Mouse (Mus musculus): ENCODE data around the gene Ubash3b. TPM values are rescaled to one million over a fixed set of nuclear protein-coding genes. Genes with fewer than 3 reads are reported as not detected.

Ubash3b gene
- polyA plus RNA-seq, 1 experiment from 2014 or later: 8.9 TPM

DNA sequence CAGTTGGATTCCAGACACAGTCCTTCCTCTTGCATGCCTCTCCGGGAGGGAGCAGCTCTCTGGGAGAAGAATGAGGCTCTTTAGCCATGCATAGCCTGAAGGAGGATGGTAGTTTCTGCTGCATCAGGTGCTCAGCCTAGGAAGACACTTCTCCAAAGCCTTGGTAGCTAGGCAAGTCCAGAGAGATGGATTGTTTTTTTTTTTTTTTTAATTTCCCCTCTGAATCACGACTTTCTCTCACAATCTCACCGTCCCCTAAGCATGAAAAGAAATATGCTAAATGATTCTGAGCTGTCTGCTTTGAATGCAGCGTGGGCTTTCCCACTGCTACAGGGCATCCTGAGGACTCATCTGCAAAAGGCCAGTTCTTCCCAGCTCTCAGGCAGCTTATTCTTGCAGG, 147.0 kb downstream of the Ubash3b start:
- DNase-seq (ENCODE audit: low read depth, low spot score) (no peak), ATAC-seq (no peak)
- TF ChIP-seq CTCF (IDR thresholded peaks at IDR 0.05): no peak
- in situ Hi-C loops (cut with MboI; ENCODE audit: low pct_unique_long_range_greater_than_20kb): no loop called here
- ChIA-PET CTCF (interaction anchor here (1.9 kb wide), 1 partner anchor 24 kb away, joined by 5 read pairs; no protein-coding TSS in a partner anchor), POLR2A (no interaction called here)
- H3K27me3 ChIP-seq: no peaks in the 10 kb centered on the region

DNA sequence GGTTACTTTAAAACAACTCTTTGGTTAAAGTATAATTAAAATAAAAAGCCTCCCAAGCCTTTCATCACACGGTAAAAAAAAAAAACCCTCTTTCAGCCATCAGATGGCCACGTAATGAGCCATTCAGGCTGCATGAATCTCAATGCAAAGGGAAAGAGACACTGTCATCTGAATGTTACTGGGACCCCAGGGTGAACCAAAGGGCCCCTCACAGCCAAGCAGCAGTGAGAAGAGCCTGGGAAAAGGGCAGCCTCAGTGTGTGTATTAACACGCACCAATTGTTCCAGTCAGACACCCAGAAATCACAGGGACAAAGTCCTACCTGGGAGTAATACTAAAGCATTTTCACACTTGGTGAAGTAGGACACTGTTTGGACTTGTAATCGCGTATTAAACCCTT, 149.0 kb downstream of the Ubash3b start:
- in situ Hi-C loops (cut with MboI; ENCODE audit: low pct_unique_long_range_greater_than_20kb): no loop called here
- no peak for TF ChIP-seq CTCF (IDR thresholded peaks at IDR 0.05)
- ChIA-PET POLR2A (no interaction called here), CTCF (no interaction called here)
- no peaks in the 10 kb centered on the region for H3K27me3 ChIP-seq
- ATAC-seq (no peak), DNase-seq (ENCODE audit: low read depth, low spot score) (no peak)

- POLR2A ChIA-PET: no interaction called here
- CTCF ChIA-PET: no interaction called here
- in situ Hi-C loops (cut with MboI; ENCODE audit: low pct_unique_long_range_greater_than_20kb): no loop called here
- no peaks in the 10 kb centered on the region for H3K27me3 ChIP-seq
- no peak for TF ChIP-seq CTCF (IDR thresholded peaks at IDR 0.05)
- DNase-seq (ENCODE audit: low read depth, low spot score): no peak
- ATAC-seq: no peak
These were observed 149.7 kb downstream of the Ubash3b start for GRCm38 (mm10) chr9:41011512-41012436.

DNA sequence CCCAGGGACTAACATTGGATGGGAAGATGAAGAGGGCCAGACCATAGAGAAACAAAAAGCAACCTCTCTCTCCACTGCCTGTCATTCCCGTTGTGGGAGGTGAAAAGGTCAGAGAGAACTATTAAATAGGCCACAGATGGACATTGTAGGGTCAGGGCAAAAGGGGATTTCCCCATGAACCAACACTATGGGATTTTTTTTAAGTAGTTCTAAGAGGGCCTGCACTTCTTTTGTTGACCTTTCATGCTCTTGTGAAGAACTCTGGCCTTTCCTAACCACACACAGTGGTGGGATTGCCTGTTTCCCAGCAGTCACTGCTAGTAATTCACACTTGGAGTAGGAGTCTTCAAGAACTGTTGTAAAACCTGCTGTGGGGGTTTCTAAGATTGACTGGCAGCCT, 153.7 kb downstream of the Ubash3b start:
- in situ Hi-C loops (cut with MboI; ENCODE audit: low pct_unique_long_range_greater_than_20kb): no loop called here
- DNase-seq (ENCODE audit: low read depth, low spot score): no peak
- no peak for TF ChIP-seq CTCF (IDR thresholded peaks at IDR 0.05)
- ChIA-PET CTCF (no interaction called here), POLR2A (no interaction called here)
- no peak for ATAC-seq
- no peaks in the 10 kb centered on the region for H3K27me3 ChIP-seq

GRCm38 (mm10) chr9:41004415-41004814, 157.1 kb downstream of the Ubash3b start, which contains the start of gene Crtam:
Crtam (minus strand) TSS chr9:41004628.
- H3K27me3 ChIP-seq: no peaks in the 10 kb centered on the region
- CTCF ChIA-PET: no interaction called here
- DNase-seq (ENCODE audit: low read depth, low spot score): no peak
- POLR2A ChIA-PET: interaction anchor here (0.6 kb wide), 1 partner anchor 62 kb away, joined by 3 read pairs; no protein-coding TSS in a partner anchor
- no peak for TF ChIP-seq CTCF (IDR thresholded peaks at IDR 0.05)
- in situ Hi-C loops (cut with MboI; ENCODE audit: low pct_unique_long_range_greater_than_20kb): no loop called here
- ATAC-seq: no peak

- in situ Hi-C loops (cut with MboI; ENCODE audit: low pct_unique_long_range_greater_than_20kb): loop anchor here (25.0 kb wide), 1 partner anchor 965 kb away; no protein-coding TSS in a partner anchor
- POLR2A ChIA-PET: no interaction called here
- DNase-seq (ENCODE audit: low read depth, low spot score) (no peak), ATAC-seq (no peak)
- no peak for TF ChIP-seq CTCF (IDR thresholded peaks at IDR 0.05)
- CTCF ChIA-PET: interaction anchor here (1.1 kb wide), 1 partner anchor 208 kb away, joined by 3 read pairs; no protein-coding TSS in a partner anchor
- H3K27me3 ChIP-seq: no peaks in the 10 kb centered on the region
These were observed 164.2 kb downstream of the Ubash3b start for GRCm38 (mm10) chr9:40997116-40997779.

DNA sequence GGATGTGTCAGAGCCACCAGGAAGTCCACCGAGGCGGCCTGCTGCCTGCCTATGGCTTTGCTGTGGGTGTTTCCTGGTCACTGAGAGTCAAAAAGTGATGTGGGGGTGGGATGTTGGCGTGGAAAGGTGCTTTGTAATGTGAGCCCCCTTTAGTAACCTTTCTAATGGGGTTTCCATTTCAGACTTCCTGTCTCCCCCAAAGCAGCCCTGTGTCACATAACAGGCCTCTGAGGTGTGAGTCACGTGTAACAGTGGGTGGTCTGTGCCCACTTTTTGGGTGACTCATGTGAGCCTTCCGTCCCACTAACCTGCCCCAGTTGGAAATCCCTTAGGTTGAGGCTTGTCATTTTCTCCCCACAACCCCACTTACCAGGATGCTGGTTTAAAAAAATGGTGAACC, 167.4 kb downstream of the Ubash3b start:
- TF ChIP-seq CTCF (IDR thresholded peaks at IDR 0.05): no peak
- CTCF ChIA-PET: no interaction called here
- no peak for DNase-seq (ENCODE audit: low read depth, low spot score)
- ATAC-seq: no peak
- no peaks in the 10 kb centered on the region for H3K27me3 ChIP-seq
- in situ Hi-C loops (cut with MboI; ENCODE audit: low pct_unique_long_range_greater_than_20kb): loop anchor here (5.0 to 25.0 kb wide), 3 partner anchors 33 to 968 kb away; no protein-coding TSS in a partner anchor
- POLR2A ChIA-PET: no interaction called here

DNA sequence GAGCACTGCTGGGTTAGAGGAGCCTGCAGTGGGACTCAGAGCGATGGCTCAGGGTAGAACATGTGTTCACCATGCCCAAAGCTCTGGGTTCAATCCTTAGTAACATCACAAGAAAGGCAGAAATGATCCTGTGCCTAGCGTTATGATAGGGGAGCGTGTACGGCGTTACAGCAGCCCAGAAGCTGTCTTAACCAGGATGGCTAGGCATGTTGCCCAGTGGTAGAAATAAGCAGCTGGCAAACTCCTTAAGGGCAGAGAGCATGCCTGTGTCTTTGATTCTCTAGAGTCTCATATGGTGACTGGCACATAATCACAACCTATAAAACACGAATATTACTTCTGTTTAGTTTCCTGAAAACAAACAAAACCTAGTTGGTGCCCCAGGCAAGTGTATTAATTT, 170.0 kb downstream of the Ubash3b start:
- ChIA-PET CTCF (interaction anchor here (1.0 to 2.6 kb wide), 5 partner anchors 9 to 216 kb away, joined by 3 to 11 read pairs (median 8); no protein-coding TSS in a partner anchor), POLR2A (interaction anchor here (0.6 to 0.9 kb wide), 2 partner anchors 12 to 248 kb away, joined by 3 read pairs; no protein-coding TSS in a partner anchor)
- H3K27me3 ChIP-seq: no peaks in the 10 kb centered on the region
- TF ChIP-seq CTCF (IDR thresholded peaks at IDR 0.05): no peak
- DNase-seq (ENCODE audit: low read depth, low spot score) (no peak), ATAC-seq (no peak)
- in situ Hi-C loops (cut with MboI; ENCODE audit: low pct_unique_long_range_greater_than_20kb): loop anchor here (5.0 to 25.0 kb wide), 3 partner anchors 36 to 971 kb away; no protein-coding TSS in a partner anchor

- DNase-seq (ENCODE audit: low read depth, low spot score) (no peak), ATAC-seq (no peak)
- TF ChIP-seq CTCF (IDR thresholded peaks at IDR 0.05): peak; percentile 66
- in situ Hi-C loops (cut with MboI; ENCODE audit: low pct_unique_long_range_greater_than_20kb): loop anchor here (5.0 to 25.0 kb wide), 5 partner anchors 37 to 972 kb away; no protein-coding TSS in a partner anchor
- peaks cover 8% of the 10 kb centered on the region for H3K27me3 ChIP-seq
- CTCF ChIA-PET: interaction anchor here (0.9 to 2.6 kb wide), 10 partner anchors 13 to 233 kb away, joined by 3 to 49 read pairs (median 8); no protein-coding TSS in a partner anchor
- POLR2A ChIA-PET: interaction anchor here (0.6 to 0.9 kb wide), 3 partner anchors 39 to 218 kb away, joined by 3 to 5 read pairs (median 3); no protein-coding TSS in a partner anchor
These were observed 171.4 kb downstream of the Ubash3b start for GRCm38 (mm10) chr9:40989940-40990588.

- CTCF ChIA-PET: interaction anchor here (0.8 to 3.1 kb wide), 3 partner anchors 19 to 368 kb away, joined by 3 to 10 read pairs (median 3); no protein-coding TSS in a partner anchor
- in situ Hi-C loops (cut with MboI; ENCODE audit: low pct_unique_long_range_greater_than_20kb): loop anchor here (10.0 to 25.0 kb wide), 3 partner anchors 150 to 978 kb away; no protein-coding TSS in a partner anchor
- no peak for ATAC-seq
- DNase-seq (ENCODE audit: low read depth, low spot score): no peak
- no peak for TF ChIP-seq CTCF (IDR thresholded peaks at IDR 0.05)
- POLR2A ChIA-PET: no interaction called here
- peaks cover 15% of the 10 kb centered on the region for H3K27me3 ChIP-seq
These were observed 177.2 kb downstream of the Ubash3b start for GRCm38 (mm10) chr9:40984313-40984712.

Data from Patski (cell line).